Mouse (Mus musculus) left cerebral cortex, postnatal 36 days (tissue): Measurements from ENCODE around the gene Lce1f. TPM values are rescaled to one million over a fixed set of nuclear protein-coding genes. Genes with fewer than 3 reads are reported as not detected.
"Not testable (repeated sequence)": the region's sequence is repeated elsewhere in the genome, so short reads cannot be mapped to it uniquely, and the experiment has no call there.

Experiments
- DNase-seq, 2 experiments: peaks; one replicate each; pipeline ENCODE4 v3.0.0; 2021 to 2022; ENCODE audit warnings: low spot score in 2 of 2, mixed read lengths in 1 of 2
- intact Hi-C: fragments of 180-260 bp; cut with DNase I; formaldehyde crosslinking; loops from one replicate; pipeline ENCODE4 v1.15.1; 2025
- total RNA-seq, 2 experiments: library from RNA; stranded (reverse); gene quantifications; 2 replicates each; pipeline ENCODE4 v1.2.3; 2021

Gene Lce1f
- not detected for total RNA-seq

DNA sequence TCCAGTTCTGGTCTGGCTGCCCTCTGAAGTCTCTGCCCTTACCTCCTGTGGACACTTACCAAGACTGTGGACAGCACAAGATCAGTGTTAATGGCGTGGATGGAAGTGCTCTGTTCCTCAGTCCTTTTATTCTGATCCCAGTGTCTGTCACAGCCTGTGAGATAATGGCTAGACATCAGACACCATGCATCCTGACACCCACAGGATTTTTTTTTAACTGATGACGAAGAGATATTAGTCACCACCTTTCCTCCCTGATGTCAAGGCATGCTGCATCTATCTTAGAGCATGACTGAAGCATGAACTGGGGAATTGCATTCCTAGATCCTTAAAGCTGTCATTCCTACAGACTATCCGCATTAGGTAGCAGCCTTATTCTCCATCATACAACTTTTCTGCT lies at the start of gene Lce1f:
Gene Lce1f, minus strand, starts transcription at position 101 of the 400 bp plus-strand sequence.
- intact Hi-C loops = no loop called here
- DNase-seq = no peak

DNA sequence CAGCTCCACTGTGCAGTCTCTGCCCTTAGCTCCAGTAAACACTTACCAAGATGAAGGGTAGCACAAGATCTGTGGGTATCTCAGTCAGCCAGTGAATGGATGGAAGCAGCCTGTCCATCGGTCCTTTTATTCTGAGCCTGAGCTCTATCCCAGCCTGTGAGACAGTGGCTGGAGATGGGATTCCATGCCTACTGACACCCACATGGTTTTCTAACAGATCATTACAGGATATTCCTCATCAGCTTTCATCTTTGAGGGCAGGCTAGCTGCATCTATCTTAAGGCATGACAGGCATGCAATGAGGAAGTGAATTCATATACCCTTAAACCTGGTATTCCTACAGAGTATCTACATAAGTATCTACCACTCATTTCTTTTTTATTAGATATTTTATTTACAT lies 44.8 kb upstream of the Lce1f start, which contains the start of gene Lce1h:
Gene Lce1h, minus strand, starts transcription at position 101 of the 400 bp plus-strand sequence.
- intact Hi-C loops = no loop called here
- DNase-seq = no peak

DNA sequence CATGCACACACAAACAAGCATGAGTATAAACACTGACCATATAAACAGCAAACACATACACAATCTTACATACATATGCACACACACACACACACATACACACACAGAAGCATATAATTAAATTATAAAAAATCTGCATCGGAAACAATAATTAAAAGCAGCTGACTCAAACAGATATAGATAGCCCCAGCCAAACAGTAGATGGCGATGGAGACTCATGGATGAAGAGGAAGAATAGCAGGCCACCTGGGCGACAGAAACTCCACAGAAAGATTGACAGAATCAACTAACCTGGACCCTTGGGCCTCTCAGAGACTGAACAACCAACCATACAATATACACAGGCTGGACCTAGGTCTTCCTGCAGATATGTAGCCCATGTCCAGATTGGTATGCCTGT lies 33.0 kb upstream of the Lce1f start:
- intact Hi-C loops = loop anchor here (5.0 to 10.0 kb wide), 3 partner anchors 149 to 272 kb away; partner anchors contain the start of gene Lce3f
- no peak for DNase-seq

DNA sequence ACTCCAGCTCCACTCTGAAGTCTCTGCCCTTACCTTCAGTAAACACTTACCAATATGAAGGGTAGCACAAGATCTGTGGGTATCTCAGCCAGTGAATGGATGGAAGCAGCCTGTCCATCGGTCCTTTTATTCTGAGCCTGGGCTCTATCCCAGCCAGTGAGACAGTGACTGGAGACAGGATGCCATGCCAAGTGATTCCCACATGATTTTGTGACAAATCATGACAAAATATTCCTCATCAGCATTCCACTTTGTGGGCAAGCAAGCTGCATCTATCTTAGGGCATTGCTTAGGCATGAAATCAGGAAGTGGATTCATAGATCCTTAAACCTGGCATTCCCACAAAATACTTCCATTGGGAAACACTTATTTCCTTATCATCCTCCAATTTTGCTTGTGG lies 32.1 kb upstream of the Lce1f start, which contains the start of gene Lce1g:
Gene Lce1g, minus strand, starts transcription at position 101 of the 400 bp plus-strand sequence.
- no peak for DNase-seq
- intact Hi-C loops = loop anchor here (5.0 to 10.0 kb wide), 3 partner anchors 150 to 273 kb away; partner anchors contain the start of gene Lce3f

DNA sequence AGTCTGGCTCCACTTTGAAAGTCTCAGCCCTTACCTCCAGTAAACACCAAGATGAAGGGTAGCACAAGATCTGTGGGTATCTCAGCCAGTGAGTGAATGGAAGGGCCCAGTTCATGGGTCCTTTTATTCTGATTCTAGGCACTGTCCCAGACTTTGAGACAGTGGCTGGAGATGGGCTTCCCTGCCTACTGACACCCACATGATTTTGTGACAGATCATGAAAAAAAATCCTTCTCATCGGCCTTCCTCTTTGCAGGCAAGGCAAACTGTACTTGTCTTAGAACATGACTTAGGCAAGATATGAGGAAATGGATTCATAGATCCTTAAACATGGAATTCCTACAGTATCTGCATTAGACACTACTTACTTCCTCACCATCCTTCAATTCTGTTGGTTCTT lies 18.8 kb upstream of the Lce1f start, which contains the start of gene Gm38119:
Gene Gm38119, minus strand, starts transcription at position 101 of the 400 bp plus-strand sequence.
- intact Hi-C loops = no loop called here
- no peak for DNase-seq

DNA sequence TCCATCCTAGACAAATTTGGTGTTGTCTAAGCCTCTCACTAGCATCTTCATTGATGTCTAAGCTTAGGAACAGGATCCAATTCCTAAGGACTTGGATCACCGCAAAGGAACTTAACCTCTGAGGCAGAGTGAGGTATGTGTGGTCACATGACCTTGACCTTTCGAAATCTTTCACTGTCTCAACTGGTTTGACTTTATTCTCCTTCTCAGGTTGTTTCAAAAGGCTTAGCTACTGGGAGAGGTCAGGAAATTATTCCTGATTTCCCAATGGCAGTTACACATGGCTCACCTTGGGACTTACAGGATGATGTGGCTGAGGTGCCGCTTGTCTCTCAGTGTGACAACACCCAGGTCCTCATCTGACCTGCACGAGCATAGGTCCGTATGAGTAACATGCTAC lies 2.5 kb upstream of the Lce1f start:
- no peak for DNase-seq
- intact Hi-C loops = no loop called here

DNA sequence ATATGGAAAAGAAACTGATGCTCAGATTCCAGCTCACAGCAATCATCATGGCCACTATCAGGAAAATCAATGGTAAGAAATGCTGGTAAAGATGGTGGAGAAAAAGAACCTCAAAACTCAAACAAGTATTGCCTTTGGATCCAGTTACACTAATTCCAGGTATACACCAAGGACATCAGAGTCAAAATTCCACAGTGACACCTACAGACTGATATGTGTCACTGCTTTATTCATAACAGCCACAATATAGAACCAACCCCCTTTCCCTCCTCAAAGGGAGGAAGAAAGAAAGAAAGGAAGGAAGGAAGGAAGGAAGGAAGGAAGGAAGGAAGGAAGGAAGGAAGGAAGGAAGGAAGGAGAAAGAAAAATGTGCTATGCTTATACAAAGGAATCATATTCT lies 5.0 kb downstream of the Lce1f start:
- intact Hi-C loops = no loop called here

DNA sequence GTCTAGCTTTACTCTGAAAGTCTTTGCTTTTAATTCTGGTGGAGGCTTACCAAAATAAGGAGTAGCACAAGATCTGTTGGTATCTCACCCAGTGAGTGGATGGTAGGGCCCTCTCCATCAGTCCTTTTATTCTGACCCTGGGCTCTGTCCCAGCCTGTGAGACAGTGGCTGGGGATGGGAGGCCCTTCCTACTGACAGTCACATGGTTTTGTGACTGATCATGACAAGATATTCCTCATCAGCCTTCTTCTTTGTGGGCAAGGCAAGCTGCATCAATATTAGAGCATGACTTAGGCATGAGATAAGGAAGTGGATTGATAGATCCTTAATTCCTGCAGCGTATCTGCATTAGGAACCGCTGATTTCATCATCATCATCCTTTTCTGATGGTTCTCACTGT lies 11.2 kb downstream of the Lce1f start, which contains the start of gene Lce1e:
Gene Lce1e, minus strand, starts transcription at position 101 of the 400 bp plus-strand sequence.
- intact Hi-C loops = no loop called here
- no peak for DNase-seq

More for the DNA sequence above, 5.0 kb downstream of the Lce1f start:
- no peak for DNase-seq

DNA sequence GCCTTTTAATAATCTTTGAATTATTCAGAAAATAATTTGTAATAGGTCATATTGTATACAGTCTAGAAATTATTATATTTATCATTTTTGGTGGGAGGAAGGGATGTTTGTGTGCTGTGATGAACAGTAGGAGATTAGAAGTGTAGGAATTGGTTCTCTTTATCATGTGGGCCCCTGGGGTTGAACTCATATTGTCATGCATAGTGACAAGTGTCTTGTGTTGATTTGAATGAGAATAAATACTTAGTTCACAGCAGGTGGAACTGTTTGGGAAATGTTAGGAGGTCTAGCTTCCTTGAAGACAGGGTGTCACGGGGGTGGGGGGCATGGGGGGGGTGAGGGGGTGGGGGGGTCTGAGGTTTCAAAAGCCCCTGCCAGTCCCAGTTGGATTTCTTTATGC lies 25.5 kb downstream of the Lce1f start:
- no peak for DNase-seq
- intact Hi-C loops = no loop called here

DNA sequence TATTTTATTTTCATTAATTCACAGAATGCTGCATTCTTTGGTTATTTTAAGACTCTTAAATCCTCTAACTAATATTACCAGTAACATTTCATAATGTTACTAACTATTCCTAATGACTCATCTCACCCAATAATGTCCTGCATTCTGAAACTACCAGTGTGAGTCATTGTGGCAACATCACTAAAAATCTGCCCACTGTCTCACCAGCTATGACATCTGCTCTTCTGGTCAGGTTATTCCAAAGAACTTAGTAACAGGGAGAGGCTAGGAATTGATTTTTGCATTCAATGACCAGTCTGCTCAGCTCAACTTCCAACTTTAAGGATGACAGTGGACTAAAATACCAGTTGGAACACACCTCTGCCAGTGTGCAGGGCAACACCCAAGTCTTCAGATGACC lies 28.5 kb downstream of the Lce1f start:
- intact Hi-C loops = no loop called here

DNA sequence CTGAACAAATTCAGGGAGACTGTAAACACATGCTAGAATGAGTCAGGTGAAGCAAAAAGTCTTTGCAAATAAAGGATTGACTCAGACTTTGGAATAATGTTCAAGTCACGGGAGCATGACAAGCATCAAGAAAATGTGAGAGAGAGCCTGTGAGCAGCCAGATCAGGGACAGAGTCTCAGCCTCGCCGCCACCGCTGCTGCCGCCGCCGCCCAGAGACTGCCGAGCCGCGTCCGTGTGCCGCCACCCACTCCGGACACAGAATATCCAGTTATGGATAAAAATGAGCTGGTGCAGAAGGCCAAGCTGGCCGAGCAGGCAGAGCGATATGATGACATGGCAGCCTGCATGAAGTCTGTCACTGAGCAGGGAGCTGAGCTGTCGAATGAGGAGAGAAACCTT lies 31.0 kb downstream of the Lce1f start:
- intact Hi-C loops = not testable (repeated sequence)

More for the DNA sequence above, 28.5 kb downstream of the Lce1f start:
- no peak for DNase-seq

DNA sequence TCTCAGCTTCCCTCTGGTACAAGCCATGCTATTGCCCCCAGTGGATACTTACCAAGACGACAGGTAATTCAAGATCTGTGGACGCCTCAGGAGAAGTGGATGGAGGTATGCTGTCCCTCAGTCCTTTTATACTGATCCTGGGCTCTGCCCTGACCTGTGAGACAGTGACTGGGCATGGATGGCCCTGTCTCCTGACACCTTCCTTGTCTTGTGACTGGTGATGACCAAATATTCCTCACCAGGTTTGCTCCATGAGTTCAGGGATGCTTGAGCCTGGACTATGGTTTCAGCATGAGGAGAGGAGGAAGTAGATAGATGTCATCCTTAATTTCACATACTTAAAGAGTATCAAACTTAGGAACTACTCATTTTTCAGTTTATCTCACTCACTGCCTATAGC lies 33.0 kb downstream of the Lce1f start, which contains the start of gene Lce1d:
Gene Lce1d, minus strand, starts transcription at position 101 of the 400 bp plus-strand sequence.
- no peak for DNase-seq
- intact Hi-C loops = no loop called here

More for the DNA sequence above, 31.0 kb downstream of the Lce1f start:
- DNase-seq = not testable (repeated sequence)

DNA sequence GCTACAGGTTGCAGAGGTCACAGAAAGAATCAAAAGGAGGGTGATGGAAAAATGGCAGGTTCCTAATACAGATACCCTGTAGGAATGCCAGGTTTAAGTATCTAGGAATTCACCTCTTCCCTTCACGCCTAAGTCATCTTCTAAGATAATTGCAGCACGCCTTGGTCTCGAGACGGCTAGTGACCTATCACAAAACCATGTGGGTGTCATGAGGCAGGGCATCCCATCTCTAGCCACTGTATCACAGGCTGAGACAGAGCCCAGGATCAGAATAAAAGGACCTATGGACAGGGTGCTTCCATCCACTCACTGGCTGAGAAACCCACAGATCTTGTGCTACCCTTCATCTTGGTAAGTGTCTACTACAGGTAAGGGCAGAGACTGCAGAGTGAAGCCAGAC lies 41.2 kb downstream of the Lce1f start, which contains the start of gene Lce1c:
Gene Lce1c, plus strand, starts transcription at position 301 of the 400 bp plus-strand sequence.
- intact Hi-C loops = no loop called here
- DNase-seq = no peak

DNA sequence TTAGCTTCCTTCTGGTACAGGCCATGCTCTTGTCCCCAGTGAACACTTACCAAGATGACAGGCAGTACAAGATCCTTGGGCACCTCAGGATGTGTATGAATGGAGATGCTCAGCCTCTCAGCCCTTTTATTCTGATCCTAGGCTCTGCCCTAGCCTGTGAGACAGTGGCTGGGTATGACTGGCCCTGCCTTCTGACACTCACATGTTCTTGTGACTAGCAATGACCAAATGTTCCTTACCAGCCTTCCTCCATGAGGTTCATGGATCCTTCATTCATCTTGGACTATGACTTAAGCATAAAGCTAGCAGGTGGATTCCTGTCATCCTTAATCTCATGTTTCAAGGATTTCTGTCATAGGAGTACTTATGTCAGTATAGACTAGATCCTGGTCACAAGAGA lies 49.9 kb downstream of the Lce1f start, which contains the start of gene Lce1a2:
Gene Lce1a2, minus strand, starts transcription at position 101 of the 400 bp plus-strand sequence.
- no peak for DNase-seq
- intact Hi-C loops = no loop called here

Other genes with a start within 250 kb of the Lce1f start
- gene Sprr1a, start 234.5 kb downstream of the Lce1f start, total RNA-seq = not detected
- not detected for gene Sprr4, start 219.9 kb downstream of the Lce1f start, total RNA-seq
- gene 2310046K23Rik, start 185.8 kb downstream of the Lce1f start, total RNA-seq = not detected
- gene Ivl, start 146.6 kb downstream of the Lce1f start, total RNA-seq = not detected
- not detected for gene Smcp, start 131.4 kb downstream of the Lce1f start, total RNA-seq
- gene 2210017I01Rik, start 112.9 kb downstream of the Lce1f start, total RNA-seq = not detected
- gene Lce6a, start 98.7 kb downstream of the Lce1f start, total RNA-seq = not detected
- not detected for gene Lce1a1, start 72.0 kb downstream of the Lce1f start, total RNA-seq
- gene Lce1b, start 63.4 kb downstream of the Lce1f start, total RNA-seq = not detected
- not detected for gene Lce1a2, start 50.0 kb downstream of the Lce1f start, total RNA-seq
- gene Lce1c, start 41.1 kb downstream of the Lce1f start, total RNA-seq = not detected
- not detected for gene Lce1d, start 33.1 kb downstream of the Lce1f start, total RNA-seq
- not detected for gene Lce1e, start 11.3 kb downstream of the Lce1f start, total RNA-seq
- gene Gm38119, start 18.7 kb upstream of the Lce1f start, total RNA-seq = not detected
- not detected for gene Lce1g, start 32.0 kb upstream of the Lce1f start, total RNA-seq
- not detected for gene Lce1h, start 44.7 kb upstream of the Lce1f start, total RNA-seq
- not detected for gene Lce1i, start 58.5 kb upstream of the Lce1f start, total RNA-seq
- gene Lce1j, start 70.2 kb upstream of the Lce1f start, total RNA-seq = not detected
- gene Lce1k, start 87.5 kb upstream of the Lce1f start, total RNA-seq = not detected
- gene Kprp, start 106.9 kb upstream of the Lce1f start, total RNA-seq = not detected
- not detected for gene Lce1l, start 130.9 kb upstream of the Lce1f start, total RNA-seq
- not detected for gene 2310050C09Rik, start 149.9 kb upstream of the Lce1f start, total RNA-seq
- not detected for gene Lce3a, start 205.9 kb upstream of the Lce1f start, total RNA-seq
- gene Lce3b, start 212.6 kb upstream of the Lce1f start, total RNA-seq = not detected
- not detected for gene Lce3c, start 224.1 kb upstream of the Lce1f start, total RNA-seq
- gene Lce3d, start 237.0 kb upstream of the Lce1f start, total RNA-seq = not detected
- gene Lce3e, start 246.7 kb upstream of the Lce1f start, total RNA-seq = not detected